Mouse (Mus musculus): ENCODE data around the gene Gtf2i.

Gtf2i gene

GRCm38 (mm10) chr5:134209931-134210554, 104.5 kb downstream of the Gtf2i start:
- DNase-seq (ENCODE audit: low read depth, low spot score), result no peak

- DNase-seq (ENCODE audit: low read depth, low spot score), result no peak
Observed at GRCm38 (mm10) chr5:134206721-134207120, 107.8 kb downstream of the Gtf2i start.

- DNase-seq (ENCODE audit: low read depth, low spot score), result no peak
Observed at GRCm38 (mm10) chr5:134193664-134194063, 120.9 kb downstream of the Gtf2i start.

- no peak for DNase-seq (ENCODE audit: low read depth, low spot score)
Observed at GRCm38 (mm10) chr5:134188571-134188970, 126.0 kb downstream of the Gtf2i start.

Data from A20 (cell line).